Mouse (Mus musculus): Measurements from ENCODE around the gene Thsd7b.

DNA sequence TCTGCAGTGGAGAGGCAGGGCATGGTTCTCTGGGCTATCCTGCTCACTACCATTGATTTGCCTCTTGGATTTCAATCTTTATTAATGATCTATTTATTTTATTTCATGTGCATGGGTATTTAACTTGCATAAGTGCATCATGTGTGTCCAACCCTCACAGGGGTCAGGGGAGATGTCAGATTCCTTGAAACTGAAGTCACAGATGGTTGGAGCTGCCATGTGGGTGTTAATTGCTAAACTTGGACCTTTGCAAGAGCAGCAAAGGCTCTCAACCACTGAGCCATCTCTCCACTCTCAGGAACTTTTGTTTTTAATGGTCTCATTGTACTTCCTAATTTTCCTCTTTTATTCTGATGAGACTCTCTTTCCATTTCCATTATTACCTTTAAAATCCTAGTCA, 327.8 kb downstream of the Thsd7b start:
- TF ChIP-seq MYOG (IDR thresholded peaks at IDR 0.05; ENCODE audit: control insufficient read depth in 1 of 3, insufficient read depth in 1 of 3, insufficient read length in 2 of 3, low read depth in 2 of 3) (no peak), POLR2A (IDR thresholded peaks at IDR 0.05; ENCODE audit: insufficient read length, low read depth) (no peak), E2F4 (IDR thresholded peaks at IDR 0.05; ENCODE audit: insufficient read depth) (no peak), REST (IDR thresholded peaks at IDR 0.05; ENCODE audit: insufficient read depth, insufficient read length) (no peak), USF1 (IDR thresholded peaks at IDR 0.05; ENCODE audit: low read depth) (no peak), MYOD1 (IDR thresholded peaks at IDR 0.05; ENCODE audit: control insufficient read depth in 1 of 3, insufficient read length in 2 of 3, low read depth in 2 of 3) (no peak), MAX (IDR thresholded peaks at IDR 0.05; ENCODE audit: low read depth) (no peak), TCF12 (IDR thresholded peaks at IDR 0.05; ENCODE audit: insufficient read depth, poor library complexity, severe bottlenecking) (no peak), SRF (IDR thresholded peaks at IDR 0.05; ENCODE audit: control insufficient read depth, insufficient read length, low read depth) (no peak), CEBPB (IDR thresholded peaks at IDR 0.05; ENCODE audit: insufficient read depth, poor library complexity, severe bottlenecking) (no peak), TCF3 (IDR thresholded peaks at IDR 0.05; ENCODE audit: insufficient read length, low read depth) (no peak), POLR2AphosphoS2 (IDR thresholded peaks at IDR 0.05; ENCODE audit: insufficient read length, low read depth) (no peak)
